Mouse (Mus musculus) thymus, postnatal 14 days (tissue): ENCODE measurements around the gene Chil1.
A peak's percentile ranks its signal among the peaks of the same experiment; 100 is the strongest.

ENCODE experiments used
- DNase-seq: peaks from one replicate; pipeline ENCODE4 v3.0.0; 2021

Chil1 gene

DNA sequence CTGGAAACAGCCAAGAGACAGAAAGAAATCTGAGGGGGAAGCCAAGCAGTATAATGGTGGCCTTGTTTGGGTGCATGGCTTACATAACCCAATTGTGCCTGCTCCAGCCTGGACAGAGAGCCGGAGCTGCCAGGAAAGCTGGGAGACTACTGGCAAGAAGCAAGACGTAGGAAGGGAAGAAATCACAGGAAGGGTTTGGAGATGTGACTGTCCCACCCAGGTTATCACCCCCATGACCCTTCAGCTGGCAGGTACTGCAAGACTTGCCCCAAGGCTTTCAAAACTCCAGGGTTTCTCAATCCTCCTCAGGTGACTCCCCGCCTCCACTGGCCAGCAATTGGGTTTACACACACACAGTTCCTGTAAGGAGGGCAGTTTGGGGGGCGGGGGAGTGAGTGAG lies at the start of gene Chil1:
Chil1 (plus strand) TSS at position 152 of the 400 bp plus-strand sequence.
- no peak for DNase-seq

DNA sequence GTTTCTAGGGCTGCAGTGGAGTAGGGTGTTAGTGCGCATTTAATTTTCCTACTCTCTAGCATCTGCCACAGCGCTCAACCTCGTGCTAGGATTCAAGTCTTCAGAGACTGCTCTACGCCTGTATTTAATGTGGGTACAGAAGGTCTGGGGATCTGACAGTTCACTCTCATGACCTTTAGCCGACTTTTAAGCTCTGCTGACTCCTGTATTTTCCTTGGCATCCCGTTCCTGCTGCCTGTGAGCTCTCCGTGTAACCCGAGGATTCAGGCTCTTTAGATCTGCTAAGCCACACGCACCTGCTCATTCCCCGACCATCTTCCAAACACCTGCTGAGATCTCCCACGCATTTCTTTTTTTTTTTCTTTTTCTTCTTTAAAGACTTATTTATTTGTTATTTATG lies 48.7 kb upstream of the Chil1 start:
- DNase-seq = no peak

DNA sequence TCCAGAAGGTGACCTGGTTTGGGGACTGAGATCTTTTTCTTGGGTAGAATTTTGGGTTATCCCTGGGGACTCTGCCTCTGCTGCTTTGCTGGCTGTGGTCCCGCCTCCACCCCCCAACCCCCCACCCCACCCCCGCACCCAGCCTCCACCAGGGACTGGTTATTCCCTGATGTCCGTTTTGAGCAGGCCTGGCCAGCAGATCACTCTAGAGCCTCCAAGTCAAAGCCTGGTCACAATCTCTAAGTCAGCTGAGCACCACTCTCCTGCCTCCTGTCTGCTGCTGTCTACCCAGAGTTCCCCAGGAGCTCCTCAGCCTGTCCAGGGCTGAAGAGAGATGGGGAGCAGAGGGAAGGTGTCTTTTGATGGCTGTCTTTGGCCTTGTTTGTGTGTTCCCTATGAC lies 45.6 kb upstream of the Chil1 start:
- no peak for DNase-seq

DNA sequence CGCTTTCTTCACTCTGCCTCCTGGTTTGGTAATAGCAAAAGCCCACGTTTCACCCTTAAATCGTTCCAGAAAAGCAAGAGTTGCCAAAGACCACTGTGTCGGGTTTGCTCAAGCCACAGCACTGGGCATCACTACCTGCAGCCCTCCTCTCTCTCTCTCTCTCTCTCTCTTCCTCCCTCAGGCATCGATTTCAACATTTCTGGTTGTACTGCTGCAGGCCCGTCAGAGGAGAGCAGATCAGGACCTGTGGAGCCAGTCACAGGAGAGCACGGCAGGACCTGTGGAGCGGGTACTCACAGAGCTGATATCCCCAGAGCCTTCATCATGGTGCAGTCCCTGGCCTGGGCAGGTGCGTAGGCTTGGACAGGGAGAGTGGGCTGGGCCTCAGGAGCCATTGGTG lies 43.6 kb upstream of the Chil1 start:
- DNase-seq = no peak

DNA sequence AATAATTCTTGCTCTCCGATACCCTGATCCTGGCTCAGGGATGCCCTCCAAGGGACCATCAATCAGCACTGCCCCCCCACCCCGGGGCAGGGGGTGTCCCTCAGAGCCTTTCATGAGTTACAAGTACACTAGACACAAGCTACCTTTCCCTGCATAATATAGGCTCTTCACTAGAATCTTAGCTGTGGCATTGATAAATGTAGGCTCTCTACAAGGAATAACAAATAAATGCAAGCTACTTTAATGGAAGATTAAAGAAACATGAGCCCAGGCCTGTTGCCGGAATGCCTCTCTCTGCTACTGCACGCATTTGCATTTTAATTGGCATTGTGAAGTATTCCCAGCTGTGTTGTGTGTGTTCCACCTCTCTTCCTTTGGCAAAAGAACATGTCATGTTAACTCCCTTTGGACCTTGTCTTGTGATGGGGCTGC lies 39.6 kb upstream of the Chil1 start:
- DNase-seq = no peak

DNA sequence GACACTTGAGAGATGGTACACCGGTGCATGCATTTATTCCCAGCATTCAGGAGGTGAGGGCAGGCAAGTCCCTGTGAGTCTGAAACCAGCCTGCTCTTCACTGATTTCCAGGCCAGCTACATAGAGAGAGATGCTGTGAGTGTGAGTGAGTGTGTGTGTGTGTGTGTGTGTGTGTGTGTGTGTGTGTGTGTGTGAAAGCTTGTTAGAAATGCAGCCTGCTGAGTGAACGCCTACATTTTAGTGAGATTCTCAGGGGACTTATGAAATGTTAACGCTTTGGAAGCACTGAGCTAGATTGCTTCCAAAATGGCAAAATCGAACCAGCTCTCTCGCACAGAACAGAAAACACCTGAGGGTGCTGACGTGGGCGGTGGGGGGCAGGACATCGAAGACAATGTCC lies 35.9 kb upstream of the Chil1 start:
- DNase-seq = no peak

DNA sequence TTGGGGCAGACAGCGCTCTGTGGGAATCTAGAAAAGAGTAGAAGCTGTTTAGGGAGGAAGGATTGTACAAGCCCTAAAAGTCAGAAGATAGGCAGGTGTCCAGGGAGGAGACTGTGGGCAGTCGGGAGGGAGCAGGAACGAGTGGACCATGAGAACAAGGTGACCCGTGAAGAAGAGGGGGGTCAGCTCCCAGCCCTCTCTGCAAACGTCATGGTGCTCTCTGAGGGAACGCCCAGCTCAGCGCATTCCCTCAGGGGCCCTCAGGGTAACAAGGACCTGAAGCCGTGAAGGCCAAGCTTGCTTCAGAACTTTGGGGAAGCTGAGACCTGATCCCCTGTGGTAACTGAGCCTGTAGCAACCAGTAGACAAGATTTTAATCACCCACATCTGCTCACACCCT lies 31.9 kb upstream of the Chil1 start:
- DNase-seq = no peak

DNA sequence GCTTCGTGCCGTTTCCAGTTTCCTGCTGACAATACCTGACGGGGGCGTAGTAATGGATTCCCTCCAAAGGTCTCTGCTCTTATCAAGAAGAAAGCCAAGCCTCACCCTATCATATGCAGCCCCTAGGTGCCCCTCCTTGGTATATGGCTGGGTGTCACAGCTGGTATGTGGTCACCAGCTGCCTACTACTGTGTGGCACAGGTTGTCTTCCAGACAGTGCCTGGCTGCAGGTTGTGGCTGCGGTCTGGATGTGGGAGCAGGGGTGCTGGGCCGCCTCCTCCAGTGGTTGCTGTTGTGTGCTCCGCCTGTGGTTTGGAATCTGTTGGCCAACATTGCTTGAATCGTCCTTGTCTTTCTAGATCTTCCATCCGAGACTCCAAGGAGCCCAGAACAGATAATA lies 31.2 kb upstream of the Chil1 start:
- DNase-seq = no peak

DNA sequence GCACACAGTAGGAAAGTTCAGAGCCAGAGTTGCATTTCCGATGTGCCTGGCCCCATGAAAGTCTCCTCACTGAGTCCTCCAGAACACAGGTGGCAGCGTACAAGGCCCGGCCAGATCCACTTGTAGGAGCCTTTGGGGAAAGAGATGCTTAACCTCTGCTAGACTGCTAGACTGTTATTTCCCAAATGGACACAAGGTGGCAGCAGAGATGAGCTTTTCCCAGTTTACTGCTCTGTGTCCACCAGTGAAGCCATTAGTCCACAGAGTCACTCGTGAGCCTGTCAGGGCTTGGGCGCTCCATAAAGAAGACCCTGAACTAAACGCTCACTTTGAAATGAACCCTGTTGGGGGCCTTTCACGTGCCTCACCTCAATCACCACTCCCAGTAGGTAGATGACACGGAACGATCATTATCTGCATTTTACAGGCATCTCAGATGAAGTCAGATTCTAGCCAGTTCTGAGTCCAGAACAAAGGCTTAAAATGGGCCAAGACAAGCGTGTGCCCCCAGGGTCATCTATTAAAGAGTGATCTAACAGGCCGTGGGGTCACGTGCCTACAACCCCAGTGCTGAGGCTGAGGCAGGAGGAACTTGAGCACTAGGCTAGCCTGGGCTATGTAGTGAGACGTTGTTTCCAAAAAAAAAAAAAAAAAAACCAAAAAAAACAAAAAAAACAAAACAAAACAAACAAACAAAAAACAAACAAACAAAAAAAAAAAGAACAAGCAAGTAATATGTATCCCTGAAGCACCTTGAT lies 30.1 kb upstream of the Chil1 start:
- peak; percentile 67 for DNase-seq

DNA sequence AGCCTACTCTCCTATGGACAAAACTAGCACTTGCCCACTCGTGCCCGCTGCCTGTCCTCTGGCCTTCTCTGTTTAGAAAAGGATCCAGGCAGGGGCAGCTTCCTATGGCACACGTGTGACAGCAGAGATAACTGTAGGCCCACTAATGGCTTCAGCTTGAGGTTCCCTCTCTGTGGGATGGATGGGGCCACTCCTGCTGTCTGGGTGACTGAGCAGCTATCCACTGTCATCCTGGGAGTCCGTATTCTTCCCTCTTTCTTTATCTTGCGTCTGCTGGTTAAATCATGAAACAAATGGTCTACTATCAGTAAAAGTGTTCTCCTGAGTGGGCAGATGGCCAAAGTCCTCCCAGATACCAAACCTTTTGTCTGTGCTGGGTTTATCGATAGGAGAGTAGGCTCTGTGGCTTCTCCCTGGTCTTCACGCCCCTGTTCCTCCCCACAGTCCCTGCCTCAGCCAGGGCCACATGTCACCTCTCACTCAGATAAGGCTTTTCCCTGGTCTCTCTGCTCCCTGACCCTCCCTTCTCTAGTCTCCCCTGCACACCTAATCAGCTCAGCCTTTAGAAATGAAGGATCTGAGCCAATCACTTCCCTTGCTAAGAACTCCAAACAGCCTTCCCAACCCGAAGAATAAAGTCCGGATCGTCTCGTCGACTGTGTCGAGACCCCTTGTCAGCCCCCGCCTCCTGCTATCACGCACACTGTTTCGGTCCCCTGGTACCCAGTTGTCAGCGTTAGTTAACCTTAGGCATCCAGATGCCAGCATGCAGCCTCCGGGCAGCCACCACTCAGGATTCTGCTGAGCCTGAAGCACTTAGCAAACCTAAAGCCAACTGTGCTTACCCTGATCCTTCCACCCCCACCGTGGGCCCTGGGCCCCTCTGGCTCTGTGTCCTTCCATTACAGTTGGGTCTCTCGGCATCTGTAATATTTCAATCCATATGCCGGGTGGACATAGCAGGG lies 29.1 kb upstream of the Chil1 start:
- DNase-seq = no peak

DNA sequence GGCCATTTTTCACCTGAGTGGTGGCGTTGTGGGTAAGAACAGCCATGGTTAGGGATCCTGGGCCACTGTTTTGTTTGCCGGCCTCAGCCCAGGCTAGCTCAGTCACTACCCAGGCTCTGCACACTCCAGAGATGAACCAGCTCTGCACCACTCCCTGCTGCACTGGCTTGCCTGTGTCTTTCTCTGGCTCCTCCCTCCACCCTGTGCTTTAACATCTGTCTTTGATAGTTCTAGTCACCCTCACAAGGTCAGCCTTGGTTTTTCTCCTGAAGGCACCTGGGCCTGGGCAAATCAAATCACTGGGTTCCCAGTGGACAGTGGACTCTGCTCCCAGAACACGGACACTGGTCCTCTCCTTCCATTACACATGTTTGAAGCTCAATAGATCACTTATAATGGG lies 27.9 kb upstream of the Chil1 start:
- no peak for DNase-seq

DNA sequence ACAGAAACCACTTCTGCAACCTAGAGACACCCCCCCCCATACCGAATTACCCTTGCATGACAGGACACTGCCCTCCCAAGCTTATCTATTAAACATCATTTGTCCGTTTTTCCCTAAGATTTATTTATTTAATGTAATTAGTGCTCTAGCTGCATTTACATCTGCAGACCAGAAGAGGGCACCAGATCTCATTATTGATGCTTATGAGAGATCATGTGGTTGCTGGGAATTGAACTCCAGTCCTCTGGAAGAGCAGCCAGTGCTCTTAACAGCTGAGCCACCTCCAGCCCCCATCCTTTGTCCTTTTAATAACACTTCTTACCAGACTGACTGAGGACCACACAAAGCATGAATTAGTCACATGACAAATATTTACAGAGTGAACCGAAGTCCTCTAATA lies 27.3 kb upstream of the Chil1 start:
- no peak for DNase-seq

DNA sequence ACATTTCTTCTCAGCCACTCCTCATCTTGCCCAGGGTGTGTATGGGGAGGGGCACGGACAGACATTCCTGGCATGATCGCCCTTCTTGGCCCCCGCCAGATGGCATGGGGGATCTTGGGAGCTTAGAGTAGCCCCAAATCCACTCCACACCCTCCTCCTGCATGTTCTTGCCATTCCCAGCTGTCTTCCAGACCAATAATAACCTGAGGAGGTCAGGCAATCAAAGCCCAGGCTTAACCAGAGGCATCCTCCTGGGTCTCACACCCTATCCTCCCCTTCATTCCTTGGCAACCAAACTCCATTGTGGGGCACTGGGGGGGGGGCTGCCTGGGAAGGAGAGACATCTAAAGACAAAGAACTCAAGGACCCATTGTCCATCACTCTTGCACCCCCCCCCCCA lies 21.6 kb upstream of the Chil1 start:
- DNase-seq = no peak

DNA sequence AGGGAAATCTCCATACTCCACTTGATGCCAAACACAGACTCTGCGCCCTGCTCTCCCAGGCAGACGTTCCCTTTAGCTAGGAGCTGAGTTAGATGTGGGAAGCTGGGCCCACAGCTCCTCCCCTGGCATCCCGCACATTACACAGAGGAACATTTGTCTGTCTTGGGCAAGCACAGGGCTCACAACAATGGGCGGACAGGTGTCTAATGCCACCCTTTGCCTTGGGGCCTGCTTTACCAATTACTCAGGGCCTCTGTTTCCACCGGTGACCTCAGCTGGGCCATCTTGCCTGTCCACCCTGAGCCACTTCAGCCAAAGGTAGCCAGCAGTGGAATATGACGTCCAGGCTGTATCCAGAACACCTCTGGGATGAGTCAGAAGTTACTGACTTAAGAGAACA lies 20.6 kb upstream of the Chil1 start:
- DNase-seq = no peak

DNA sequence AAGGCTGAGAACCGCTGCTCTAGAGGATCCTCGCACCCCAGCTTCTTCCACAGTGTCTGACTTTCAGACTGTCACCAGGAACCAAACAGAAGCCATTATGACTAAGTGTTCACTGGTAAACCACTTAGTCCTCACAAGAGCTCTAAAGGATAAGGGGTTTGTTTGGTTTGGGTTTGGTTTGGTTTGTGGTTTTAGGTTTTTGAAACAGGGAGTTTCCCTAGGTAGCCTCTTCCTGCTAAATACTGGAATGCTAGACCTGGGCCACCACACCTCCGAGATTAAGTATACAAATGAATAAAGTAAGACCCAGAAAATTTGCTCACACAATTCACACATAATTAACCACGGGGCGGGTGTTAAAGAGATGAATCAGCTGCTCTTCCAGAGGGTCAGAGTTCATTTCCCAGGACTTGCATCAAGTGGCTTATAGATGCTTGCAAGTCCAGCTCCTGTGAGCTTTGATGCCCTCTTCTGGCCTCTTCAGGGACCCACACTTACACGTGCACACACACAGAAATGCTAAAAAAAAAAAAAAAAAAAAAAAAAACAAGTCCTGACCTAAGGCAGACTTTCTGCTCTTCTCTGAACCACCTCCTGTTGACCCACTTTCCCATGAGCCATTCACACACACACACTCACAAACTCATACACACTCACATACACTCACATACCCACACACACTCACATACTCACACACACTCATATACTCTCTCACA lies 19.3 kb upstream of the Chil1 start:
- no peak for DNase-seq

DNA sequence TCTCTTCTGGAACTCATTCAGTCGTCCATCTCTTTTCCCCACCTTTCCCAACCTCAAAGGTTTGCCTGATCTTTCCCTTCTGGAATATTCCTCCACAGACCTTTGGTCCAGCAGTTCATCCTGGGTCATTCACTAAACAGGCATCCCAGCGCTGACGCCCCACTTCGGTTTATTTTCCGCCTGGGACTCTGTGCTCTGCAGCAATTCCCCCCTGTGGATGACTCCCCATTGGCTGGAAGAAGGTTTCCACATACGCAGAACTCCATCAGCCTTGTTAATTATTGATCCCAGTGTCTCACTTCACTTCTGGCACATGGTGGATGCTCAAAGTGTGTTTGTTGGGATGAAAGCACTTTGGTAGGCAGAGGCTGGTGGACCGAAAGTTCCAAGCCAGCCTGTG lies 18.5 kb upstream of the Chil1 start:
- no peak for DNase-seq

DNA sequence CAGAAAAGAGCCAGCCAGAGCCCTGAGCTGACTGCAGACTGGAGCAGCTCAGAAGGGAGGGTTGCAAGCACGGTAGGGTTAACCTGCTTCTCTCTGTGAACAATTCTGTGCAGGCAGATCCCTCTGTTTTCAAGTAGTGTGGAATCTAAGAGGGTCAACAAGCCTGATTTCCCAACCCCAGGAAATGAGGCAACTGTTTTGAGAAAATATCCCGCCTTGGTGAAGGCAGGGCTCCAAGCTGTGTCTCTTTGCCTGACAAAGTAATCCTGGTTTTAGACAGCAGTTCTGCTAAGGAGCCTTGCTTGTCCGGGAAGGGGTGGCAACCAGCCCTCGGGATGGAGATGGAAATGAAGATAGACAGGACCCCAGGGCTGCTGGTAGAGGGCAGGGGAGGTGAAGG lies 17.5 kb upstream of the Chil1 start:
- DNase-seq = no peak

DNA sequence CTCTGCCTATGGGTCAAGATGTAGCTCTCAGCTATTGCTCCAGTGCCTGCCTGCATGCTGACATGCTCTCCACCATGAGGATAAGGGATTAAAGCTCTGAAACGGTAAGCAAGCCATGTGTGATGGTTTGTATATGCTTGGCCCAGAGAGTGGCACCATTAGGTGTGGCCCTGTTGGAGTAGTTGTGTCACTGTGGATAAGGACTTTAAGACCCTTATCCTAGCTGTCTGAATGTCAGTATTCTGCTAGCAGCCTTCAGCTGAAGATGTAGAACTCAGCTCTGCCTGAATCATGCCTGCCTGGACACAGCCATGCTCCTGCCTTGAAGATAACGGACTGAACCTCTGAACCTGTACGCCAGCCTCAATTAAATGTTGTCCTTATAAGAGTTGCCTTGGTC lies 15.4 kb upstream of the Chil1 start:
- DNase-seq = no peak

DNA sequence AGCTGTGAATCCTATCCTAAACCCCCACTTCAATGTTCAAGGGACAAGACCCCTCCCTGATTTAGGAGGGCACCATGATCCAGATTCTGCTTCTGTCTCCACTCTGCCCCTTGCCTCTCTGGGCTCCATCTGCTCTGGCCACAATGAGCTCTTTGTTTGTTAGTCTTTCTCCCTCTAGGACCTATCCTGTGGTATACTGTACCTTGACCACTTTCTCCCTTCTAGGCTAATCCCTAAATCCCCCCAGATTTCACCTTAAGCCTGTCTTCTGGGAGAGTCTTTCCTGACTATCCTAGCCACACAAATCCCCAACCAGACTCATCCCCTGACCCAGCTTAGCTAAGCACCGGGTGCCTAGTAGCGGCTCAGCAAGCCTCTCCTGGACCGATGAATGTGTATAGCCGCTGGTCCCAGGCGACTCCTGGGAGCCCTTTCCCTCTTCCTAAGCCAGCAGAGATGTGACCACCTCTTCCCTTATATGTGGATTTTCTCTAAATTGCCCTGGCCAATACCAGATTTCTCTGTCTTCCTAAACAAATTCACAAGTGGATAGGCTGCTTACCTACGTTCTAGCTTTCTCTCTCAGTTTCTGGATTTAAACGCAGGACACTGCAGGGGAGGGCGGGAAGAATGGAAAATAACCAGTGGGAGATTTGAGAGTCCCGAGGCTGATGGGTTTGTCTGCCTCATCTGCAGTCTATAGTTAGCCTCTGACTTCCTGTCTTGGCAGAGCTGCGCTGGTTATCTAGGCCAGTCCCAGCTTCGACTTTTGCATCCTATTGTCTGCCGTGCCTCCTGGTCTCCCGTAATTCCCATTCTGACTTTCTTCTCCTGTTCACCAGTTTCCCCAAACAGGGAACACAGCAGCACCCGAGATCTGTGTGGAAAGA lies 14.3 kb upstream of the Chil1 start:
- no peak for DNase-seq

DNA sequence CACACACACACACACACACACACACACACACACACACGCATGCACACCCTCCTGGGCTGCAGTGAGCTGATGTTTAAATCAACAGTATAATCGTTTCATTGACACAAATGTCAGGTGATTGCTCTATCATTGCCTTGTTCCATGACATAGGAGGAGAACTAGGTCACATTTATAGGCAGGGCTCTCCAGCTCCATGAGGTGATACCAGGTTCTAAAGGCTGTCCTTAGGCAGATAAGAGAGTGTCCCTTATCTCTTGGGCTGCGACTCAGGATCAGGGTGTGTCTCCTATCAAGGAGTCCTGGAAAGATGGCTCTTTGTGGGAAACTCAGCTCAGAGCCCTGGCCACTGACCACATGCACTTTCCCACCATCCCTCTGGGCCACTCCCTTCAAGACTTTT lies 13.4 kb upstream of the Chil1 start:
- no peak for DNase-seq

DNA sequence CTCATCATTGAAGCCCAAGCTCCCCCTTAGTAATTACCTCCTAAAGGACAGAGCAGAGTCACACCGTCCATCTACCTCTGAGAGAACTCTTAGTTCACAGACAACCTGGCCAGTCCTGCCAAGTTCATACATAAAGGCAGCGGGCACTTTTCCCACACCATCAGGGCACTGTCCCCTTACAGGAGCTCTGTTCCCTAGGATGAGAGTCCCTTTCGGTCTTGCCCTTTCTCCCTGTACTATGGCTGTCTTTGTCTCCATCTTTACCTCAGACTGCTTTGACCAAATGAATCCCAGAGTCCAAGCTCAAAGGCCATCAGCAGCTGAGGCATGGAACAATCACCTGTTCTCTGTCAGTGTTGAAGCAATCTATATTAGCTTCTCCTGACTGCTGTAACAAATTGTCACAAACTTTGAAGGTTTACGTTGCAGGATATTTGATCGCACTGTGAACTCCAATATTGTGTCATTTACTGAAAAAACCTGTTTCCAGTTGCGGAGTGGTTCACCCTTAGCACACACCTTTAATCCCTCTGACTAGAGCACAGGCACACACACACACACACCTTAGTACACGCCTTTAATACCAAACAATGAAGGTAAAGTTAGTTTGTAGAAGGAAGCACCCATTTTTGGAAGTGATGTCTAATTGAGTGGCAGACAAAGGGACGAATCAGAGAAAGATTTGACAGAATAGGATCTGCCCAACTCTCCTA lies 12.8 kb upstream of the Chil1 start:
- no peak for DNase-seq

DNA sequence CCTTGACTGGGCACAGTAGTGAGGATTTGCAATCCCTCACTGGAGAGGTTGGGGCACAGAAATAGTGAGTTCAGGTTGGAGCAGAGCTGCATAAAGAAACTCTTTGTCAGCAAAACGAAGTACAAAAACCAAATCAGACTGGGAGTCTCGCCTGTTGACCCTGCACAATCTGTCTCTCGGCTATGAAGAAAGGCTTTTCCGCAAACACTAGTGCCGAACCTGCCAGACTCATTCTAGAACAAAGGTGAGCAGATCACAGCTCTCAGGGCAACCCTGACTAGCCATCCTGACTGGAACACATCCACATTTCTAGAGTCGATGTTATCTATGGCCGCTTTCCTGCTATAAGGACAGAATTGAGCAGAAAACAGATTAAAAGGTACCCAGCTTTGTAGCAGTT lies 8.9 kb upstream of the Chil1 start:
- no peak for DNase-seq
